Mouse (Mus musculus) small intestine, adult 2 months (tissue): ENCODE data around the gene Ccdc136.

Source experiments
- CTCF ChIP-seq: fragments of 200-500 bp; IDR thresholded peaks from 2 replicates; pipeline ENCODE4 v1.5.1; 2012; ENCODE audit warnings: low read depth, mild to moderate bottlenecking, control low read depth, inconsistent platforms, low read length, moderate library complexity, mixed read lengths; ENCODE audit not compliant: insufficient replicate concordance, insufficient read length; ENCODE audit errors: extremely low read depth
- POLR2A ChIP-seq: fragments of 200-500 bp; IDR thresholded peaks from 2 replicates; pipeline ENCODE4 v1.6.1; 2012; ENCODE audit warnings: low read depth, mild to moderate bottlenecking, control low read depth, inconsistent platforms, low read length, moderate library complexity

DNA sequence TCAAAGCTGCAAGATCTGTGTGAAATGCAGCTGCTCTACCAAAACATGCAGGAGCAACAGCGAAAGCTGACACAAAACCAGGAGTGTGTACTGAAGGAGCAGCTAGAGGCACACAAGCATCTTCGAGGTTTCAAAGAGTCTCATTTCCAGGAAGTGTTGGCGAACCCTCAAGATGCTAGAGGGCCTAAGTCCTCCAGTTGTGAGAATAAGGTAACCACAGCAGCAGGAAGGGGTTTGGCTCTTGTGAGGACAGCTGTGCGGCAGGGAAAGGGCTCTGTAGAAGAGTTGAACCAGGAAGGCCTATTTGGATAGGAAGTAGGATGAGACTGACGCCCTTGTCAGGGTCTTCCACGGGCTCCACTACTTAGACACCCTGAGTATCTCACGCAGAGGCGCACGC is 19.3 kb downstream of the Ccdc136 start:
- no peak for TF ChIP-seq POLR2A
- no peak for TF ChIP-seq CTCF
